Mouse (Mus musculus): ENCODE measurements around the gene Olfr432.

- TF ChIP-seq GATA1 (IDR thresholded peaks at IDR 0.05; ENCODE audit: low read length) (no peak), TAL1 (IDR thresholded peaks at IDR 0.05; ENCODE audit: low read length) (no peak)
Measured at GRCm38 (mm10) chr1:174055248-174055647, 6.2 kb downstream of the Olfr432 start.
